Mouse (Mus musculus) heart, embryonic 13.5 days (tissue): ENCODE data around the gene Ak5. TPM values are rescaled to one million over a fixed set of nuclear protein-coding genes. Genes with fewer than 3 reads are reported as not detected.

Source experiments
- ATAC-seq: fragments of 200-750 bp; cut with Nextera tagmentation; 2 replicates; pipeline ENCODE4 v1.8.0; 2017; ENCODE audit warnings: moderate TSS enrichment; ENCODE audit not compliant: insufficient number of reproducible peaks, low FRiP score, low TSS enrichment; ENCODE audit errors: extremely low read depth
- H3K27ac ChIP-seq: fragments of 300-500 bp; sonication (generic); replicated peaks from 2 replicates; pipeline ENCODE4 v1.5.1; 2015; ENCODE audit warnings: moderate library complexity, mild to moderate bottlenecking, inconsistent platforms
- H3K27me3 ChIP-seq: fragments of 300-500 bp; sonication (generic); replicated peaks from 2 replicates; pipeline ENCODE4 v1.6.1; 2015; ENCODE audit warnings: mild to moderate bottlenecking, inconsistent platforms
- H3K36me3 ChIP-seq: fragments of 300-500 bp; sonication (generic); 2 replicates; pipeline ENCODE4 v1.6.1; 2015; ENCODE audit warnings: mild to moderate bottlenecking, inconsistent platforms
- H3K4me1 ChIP-seq: fragments of 300-500 bp; sonication (generic); 2 replicates; pipeline ENCODE4 v1.6.1; 2015; ENCODE audit warnings: inconsistent platforms
- H3K4me2 ChIP-seq: fragments of 300-500 bp; sonication (generic); 2 replicates; pipeline ENCODE4 v1.6.1; 2015; ENCODE audit warnings: inconsistent platforms, mild to moderate bottlenecking, moderate library complexity
- H3K4me3 ChIP-seq: fragments of 300-500 bp; sonication (generic); 2 replicates; pipeline ENCODE4 v1.5.1; 2015; ENCODE audit warnings: moderate library complexity, mild to moderate bottlenecking, inconsistent platforms
- H3K9ac ChIP-seq: fragments of 300-500 bp; sonication (generic); 2 replicates; pipeline ENCODE4 v1.6.1; 2015; ENCODE audit warnings: inconsistent platforms, mild to moderate bottlenecking, moderate library complexity
- H3K9me3 ChIP-seq: fragments of 300-500 bp; sonication (generic); 2 replicates; pipeline ENCODE4 v1.6.1; 2016; ENCODE audit warnings: inconsistent platforms
- WGBS: fragments of 180-500 bp; shearing (Covaris S2); methylation state at CpG from one replicate; pipeline ENCODE4 v1.1.7; 2015; ENCODE audit warnings: mixed read lengths; 5-methylcytosine and 5-hydroxymethylcytosine counted together
- polyA plus RNA-seq: library from polyadenylated mRNA; unstranded; fragments of >200 nt; fragmentation: Nextera tagmentation; extraction: Ambion mirVana; gene quantifications from 2 replicates; pipeline ENCODE4 v1.2.1, GENCODE M21; 2015

Ak5 gene
- polyA plus RNA-seq, 1 experiment from 2014 or later: 1.3 TPM

DNA sequence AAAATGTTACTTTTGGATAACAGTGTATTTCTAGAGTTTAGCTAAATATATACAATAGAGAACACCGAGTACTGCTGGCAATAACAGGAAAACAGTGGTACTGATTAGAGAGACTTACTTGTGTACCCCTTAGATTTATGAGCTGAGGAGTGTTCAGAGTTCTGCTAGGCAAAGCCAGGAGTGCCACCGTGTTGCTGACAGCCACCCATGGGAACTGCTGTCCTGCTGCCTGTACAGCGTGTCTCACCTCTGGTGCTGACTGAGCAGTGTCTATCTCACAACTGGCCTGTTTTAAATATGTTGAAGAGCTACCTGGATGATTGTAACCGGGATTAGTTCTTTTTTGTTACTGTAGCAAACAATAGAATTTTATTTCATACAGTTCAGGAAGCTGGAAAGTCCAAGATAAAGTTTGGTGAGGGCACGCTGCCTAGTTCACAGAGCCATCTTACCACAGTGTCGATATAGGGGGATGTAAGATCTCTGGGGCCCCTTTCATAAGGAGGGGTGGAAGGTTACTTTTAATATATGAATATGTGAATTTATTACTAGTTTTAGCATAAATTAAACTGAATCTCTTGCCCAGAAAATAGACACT is 103.5 kb downstream of the Ak5 start:
- Histone ChIP-seq H3K27ac (no peak overlapping the region), H3K4me1 (peaks cover 17% of the 10 kb centered on the region), H3K9ac (no peak overlapping the region), H3K36me3 (no peaks in the 10 kb centered on the region), H3K4me2 (no peak overlapping the region), H3K27me3 (no peaks in the 10 kb centered on the region), H3K9me3 (no peaks in the 10 kb centered on the region), H3K4me3 (no peak overlapping the region)
- no peak for ATAC-seq
- WGBS: 61% methylated on average over 6 of the region's 6 CpGs

DNA sequence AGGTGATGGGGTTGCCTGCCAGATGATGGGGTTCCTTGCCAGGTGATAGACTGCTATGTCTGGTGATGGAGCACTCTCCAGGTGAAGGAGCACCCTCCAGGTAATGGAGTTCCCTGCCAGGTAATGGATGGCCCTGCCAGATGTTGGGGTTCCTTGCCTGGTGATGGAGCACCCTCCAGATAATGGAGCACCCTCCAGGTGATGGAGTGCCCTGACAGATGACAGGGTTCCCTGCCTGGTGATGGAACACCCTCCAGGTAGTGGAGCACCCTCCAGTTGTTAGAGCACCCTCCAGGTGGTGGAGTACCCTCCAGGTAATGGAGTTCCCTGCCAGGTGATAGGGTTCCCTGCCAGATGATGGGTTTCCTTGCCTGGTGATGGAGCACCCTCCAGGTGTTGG is 104.3 kb downstream of the Ak5 start:
- Histone ChIP-seq H3K4me3 (no peak overlapping the region), H3K27me3 (no peaks in the 10 kb centered on the region), H3K4me1 (peaks cover 12% of the 10 kb centered on the region), H3K27ac (no peak overlapping the region), H3K9me3 (no peaks in the 10 kb centered on the region), H3K9ac (no peak overlapping the region), H3K36me3 (no peaks in the 10 kb centered on the region), H3K4me2 (no peak overlapping the region)
- ATAC-seq: no peak

DNA sequence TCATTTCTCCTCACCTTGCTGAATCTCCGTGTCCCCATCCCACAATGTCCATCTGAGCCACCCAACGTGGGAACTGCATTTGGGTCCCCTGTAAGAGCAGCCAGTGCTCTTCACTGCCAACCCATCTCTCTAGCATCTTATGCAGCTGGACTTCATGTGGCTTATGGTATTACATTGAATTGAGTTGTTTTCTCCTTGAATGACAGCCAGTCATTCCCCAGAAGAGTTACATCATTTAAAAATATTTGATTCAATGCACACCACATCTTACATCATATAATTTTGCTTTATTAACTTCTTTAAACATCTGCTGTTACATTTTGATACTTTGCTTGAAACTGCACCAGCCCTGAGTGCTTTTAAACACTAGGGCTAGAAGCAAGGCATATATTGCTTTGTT is 106.5 kb downstream of the Ak5 start:
- Histone ChIP-seq H3K9ac (no peak overlapping the region), H3K4me1 (no peaks in the 10 kb centered on the region), H3K9me3 (no peaks in the 10 kb centered on the region), H3K27ac (no peak overlapping the region), H3K27me3 (no peaks in the 10 kb centered on the region), H3K4me2 (no peak overlapping the region), H3K4me3 (no peak overlapping the region), H3K36me3 (no peaks in the 10 kb centered on the region)
- WGBS: 62% methylated on average over 2 of the region's 2 CpGs
- no peak for ATAC-seq

- Histone ChIP-seq H3K36me3 (no peaks in the 10 kb centered on the region), H3K9me3 (no peaks in the 10 kb centered on the region), H3K27me3 (no peaks in the 10 kb centered on the region), H3K4me1 (peaks cover 7% of the 10 kb centered on the region), H3K27ac (0 out of 2 replicates have a peak overlapping the region, but pooled peaks have one; percentile 13), H3K9ac (no peak overlapping the region), H3K4me2 (no peak overlapping the region), H3K4me3 (no peak overlapping the region)
- WGBS: 22% methylated on average over 4 of the region's 4 CpGs
- no peak for ATAC-seq
Observed at GRCm38 (mm10) chr3:152559295-152559694, 108.9 kb downstream of the Ak5 start.

- H3K27ac ChIP-seq: no peak overlapping the region
- H3K9me3 ChIP-seq: no peaks in the 10 kb centered on the region
- no peaks in the 10 kb centered on the region for H3K27me3 ChIP-seq
- peaks cover 7% of the 10 kb centered on the region for H3K4me1 ChIP-seq
- no peak for ATAC-seq
- no peak overlapping the region for H3K4me3 ChIP-seq
- no peak overlapping the region for H3K4me2 ChIP-seq
- no peaks in the 10 kb centered on the region for H3K36me3 ChIP-seq
- WGBS: 60% methylated on average over 10 of the region's 10 CpGs
- no peak overlapping the region for H3K9ac ChIP-seq
Observed at GRCm38 (mm10) chr3:152558106-152558505, 110.1 kb downstream of the Ak5 start.

GRCm38 (mm10) chr3:152557659-152558058 is 110.5 kb downstream of the Ak5 start:
- Histone ChIP-seq H3K4me3 (no peak overlapping the region), H3K9ac (no peak overlapping the region), H3K36me3 (no peaks in the 10 kb centered on the region), H3K4me1 (peaks cover 7% of the 10 kb centered on the region), H3K27ac (no peak overlapping the region), H3K4me2 (no peak overlapping the region), H3K27me3 (no peaks in the 10 kb centered on the region), H3K9me3 (no peaks in the 10 kb centered on the region)
- WGBS: 41% methylated on average over 12 of the region's 12 CpGs
- ATAC-seq: peak; percentile 74

- no peaks in the 10 kb centered on the region for H3K9me3 ChIP-seq
- H3K27ac ChIP-seq: no peak overlapping the region; the same call in 1 of the 2 replicates
- no peak for ATAC-seq
- 91% methylated on average over 3 of the region's 3 CpGs for WGBS
- no peak overlapping the region for H3K4me3 ChIP-seq
- no peaks in the 10 kb centered on the region for H3K36me3 ChIP-seq
- no peak overlapping the region for H3K4me2 ChIP-seq
- H3K9ac ChIP-seq: no peak overlapping the region
- H3K27me3 ChIP-seq: no peaks in the 10 kb centered on the region
- H3K4me1 ChIP-seq: peaks cover 7% of the 10 kb centered on the region
Observed at GRCm38 (mm10) chr3:152556919-152557318, 111.2 kb downstream of the Ak5 start.

GRCm38 (mm10) chr3:152556435-152556834 is 111.7 kb downstream of the Ak5 start:
- whole genome bisulfite sequencing: 32% methylated on average over 3 of the region's 4 CpGs
- no peak overlapping the region for H3K9ac ChIP-seq
- H3K4me3 ChIP-seq: no peak overlapping the region
- H3K4me1 ChIP-seq: peaks cover 7% of the 10 kb centered on the region
- H3K36me3 ChIP-seq: no peaks in the 10 kb centered on the region
- H3K27ac ChIP-seq: no peak overlapping the region; the same call in 1 of the 2 replicates
- ATAC-seq: no peak
- no peaks in the 10 kb centered on the region for H3K27me3 ChIP-seq
- no peak overlapping the region for H3K4me2 ChIP-seq
- H3K9me3 ChIP-seq: no peaks in the 10 kb centered on the region

- Histone ChIP-seq H3K36me3 (no peaks in the 10 kb centered on the region), H3K4me1 (peaks cover 7% of the 10 kb centered on the region), H3K9me3 (no peaks in the 10 kb centered on the region), H3K27ac (no peak overlapping the region), H3K4me3 (no peak overlapping the region), H3K9ac (no peak overlapping the region), H3K27me3 (no peaks in the 10 kb centered on the region), H3K4me2 (no peak overlapping the region)
- ATAC-seq: no peak
- WGBS: 63% methylated on average over 7 of the region's 7 CpGs
Observed at GRCm38 (mm10) chr3:152555216-152555615, 112.9 kb downstream of the Ak5 start.

GRCm38 (mm10) chr3:152554366-152554765 is 113.8 kb downstream of the Ak5 start:
- no peaks in the 10 kb centered on the region for H3K36me3 ChIP-seq
- no peak overlapping the region for H3K4me2 ChIP-seq
- no peak for ATAC-seq
- WGBS: 80% methylated on average over 7 of the region's 7 CpGs
- H3K27me3 ChIP-seq: no peaks in the 10 kb centered on the region
- no peak overlapping the region for H3K9ac ChIP-seq
- no peak overlapping the region for H3K27ac ChIP-seq
- no peaks in the 10 kb centered on the region for H3K9me3 ChIP-seq
- H3K4me3 ChIP-seq: no peak overlapping the region
- peaks cover 7% of the 10 kb centered on the region for H3K4me1 ChIP-seq

GRCm38 (mm10) chr3:152552641-152553040 is 115.5 kb downstream of the Ak5 start:
- no peak overlapping the region for H3K4me2 ChIP-seq
- no peak overlapping the region for H3K4me3 ChIP-seq
- WGBS: 84% methylated on average over 8 of the region's 8 CpGs
- H3K4me1 ChIP-seq: peaks cover 7% of the 10 kb centered on the region
- H3K27me3 ChIP-seq: no peaks in the 10 kb centered on the region
- H3K9me3 ChIP-seq: no peaks in the 10 kb centered on the region
- no peak overlapping the region for H3K9ac ChIP-seq
- no peaks in the 10 kb centered on the region for H3K36me3 ChIP-seq
- no peak for ATAC-seq
- H3K27ac ChIP-seq: no peak overlapping the region

DNA sequence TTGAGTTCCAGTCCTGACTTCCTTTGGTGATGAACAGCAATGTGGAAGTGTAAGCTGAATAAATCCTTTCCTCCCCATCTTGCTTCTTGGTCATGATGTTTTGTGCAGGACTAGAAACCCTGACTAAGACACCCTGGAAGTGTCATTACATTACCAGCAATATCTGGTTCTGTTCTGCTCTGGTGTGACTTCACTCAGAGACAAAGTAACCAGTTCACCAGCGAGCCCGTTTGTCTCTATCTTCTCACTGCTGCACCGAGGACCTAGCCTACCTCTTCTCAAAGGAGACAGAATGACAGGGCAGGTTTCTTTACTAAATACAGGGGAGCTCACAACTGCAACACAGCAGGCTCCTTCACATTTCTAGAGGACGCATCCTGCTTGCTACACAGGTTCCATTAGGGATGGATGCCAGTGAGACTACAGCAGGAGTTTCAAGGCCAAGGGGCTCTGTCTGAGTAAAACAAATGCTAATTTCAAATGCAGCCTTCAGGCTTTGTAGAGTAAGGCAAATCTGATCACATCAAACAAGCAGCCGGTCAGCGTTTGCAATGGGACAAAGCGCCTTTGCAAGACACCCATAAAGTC is 117.5 kb downstream of the Ak5 start:
- no peak overlapping the region for H3K4me2 ChIP-seq
- H3K9ac ChIP-seq: no peak overlapping the region
- no peaks in the 10 kb centered on the region for H3K36me3 ChIP-seq
- peaks cover 7% of the 10 kb centered on the region for H3K4me1 ChIP-seq
- H3K27ac ChIP-seq: no peak overlapping the region
- no peaks in the 10 kb centered on the region for H3K27me3 ChIP-seq
- H3K4me3 ChIP-seq: no peak overlapping the region
- H3K9me3 ChIP-seq: no peaks in the 10 kb centered on the region
- WGBS: 83% methylated on average over 7 of the region's 7 CpGs
- no peak for ATAC-seq
